Mouse (Mus musculus) stomach, embryonic 16.5 days (tissue): ENCODE data around the gene Gm28053. TPM values are rescaled to one million over a fixed set of nuclear protein-coding genes. Genes with fewer than 3 reads are reported as not detected.

Experiments
- polyA plus RNA-seq: library from polyadenylated mRNA; unstranded; fragments of >200 nt; fragmentation: Nextera tagmentation; extraction: Ambion mirVana; gene quantifications from 2 replicates; pipeline ENCODE4 v1.2.1, GENCODE M21; 2015

Gene Gm28053
- polyA plus RNA-seq, 1 experiment from 2014 or later, result 3.2 TPM

Other genes with a start within 250 kb of the Gm28053 start
- gene Atp6v0e2, start 181.0 kb upstream of the Gm28053 start, polyA plus RNA-seq, result 23.3 and 25.7 TPM in 2 replicates
- 7.5 and 9.6 TPM in 2 replicates for gene Lrrc61, start 163.8 kb upstream of the Gm28053 start, polyA plus RNA-seq
- gene Rarres2, start 145.8 kb upstream of the Gm28053 start, polyA plus RNA-seq, result 122 and 128 TPM in 2 replicates
- gene Gm45021, start 129.0 kb upstream of the Gm28053 start, polyA plus RNA-seq, result not detected in 2 replicates
- 25.7 and 28.0 TPM in 2 replicates for gene Repin1, start 124.7 kb upstream of the Gm28053 start, polyA plus RNA-seq
- gene Gm44965, start 124.7 kb upstream of the Gm28053 start, polyA plus RNA-seq, result 0.70 and 1.8 TPM in 2 replicates
- gene Zfp775, start 116.5 kb upstream of the Gm28053 start, polyA plus RNA-seq, result 5.2 and 5.9 TPM in 2 replicates
- gene AI854703, start 91.8 kb upstream of the Gm28053 start, polyA plus RNA-seq, result 1.1 and 1.3 TPM in 2 replicates
- 1.6 and 1.8 TPM in 2 replicates for gene Gimap8, start 71.4 kb upstream of the Gm28053 start, polyA plus RNA-seq
- gene Gimap9, start 42.5 kb upstream of the Gm28053 start, polyA plus RNA-seq, result 8.9 and 9.8 TPM in 2 replicates
- 19.3 and 22.2 TPM in 2 replicates for gene Gimap4, start 34.1 kb upstream of the Gm28053 start, polyA plus RNA-seq
- gene Gimap6, start 10.4 kb upstream of the Gm28053 start, polyA plus RNA-seq, result 22.2 and 22.5 TPM in 2 replicates
- 0.14 TPM in 1 of 2 replicates, not detected in the other for gene Gimap7, start within 50 bp of the Gm28053 start, polyA plus RNA-seq
- gene Gimap1, start 20.4 kb downstream of the Gm28053 start, polyA plus RNA-seq, result 15.7 and 19.7 TPM in 2 replicates
- gene Gimap5, start 27.6 kb downstream of the Gm28053 start, polyA plus RNA-seq, result 6.9 and 8.1 TPM in 2 replicates
- 0.14 and 0.17 TPM in 2 replicates for gene Gimap3, start 52.2 kb downstream of the Gm28053 start, polyA plus RNA-seq
- 157 and 176 TPM in 2 replicates for gene Tmem176a, start 122.3 kb downstream of the Gm28053 start, polyA plus RNA-seq
- 302 and 332 TPM in 2 replicates for gene Tmem176b, start 122.9 kb downstream of the Gm28053 start, polyA plus RNA-seq
- 2.5 and 4.6 TPM in 2 replicates for gene Aoc1, start 154.3 kb downstream of the Gm28053 start, polyA plus RNA-seq
- gene 1600015I10Rik, start 211.3 kb downstream of the Gm28053 start, polyA plus RNA-seq, result not detected in 2 replicates